Mouse (Mus musculus): Measurements from ENCODE around the gene Gli2.

GRCm38 (mm10) chr1:119008949-119009348 is 44.5 kb downstream of the Gli2 start:
- no peak for TF ChIP-seq CTCF (IDR thresholded peaks at IDR 0.05; ENCODE audit: control insufficient read depth, insufficient read depth, insufficient replicate concordance, low read depth, low read length)
- TF ChIP-seq POLR2A (IDR thresholded peaks at IDR 0.05; ENCODE audit: control insufficient read depth, low read depth, low read length), result no peak

Measured in testis, adult 2 months (tissue).